Mouse (Mus musculus) intestine, postnatal 0 days (tissue): ENCODE measurements at regions not wholly inside any gene's neighbourhood (a gene's known extent, or its start where the extent isn't known, plus 50 kb on each side); places are given as distances from the start of the nearest gene placed in this dataset.

ENCODE experiments used
- ATAC-seq: fragments of 200-750 bp; cut with Nextera tagmentation; 2 replicates; pipeline ENCODE4 v1.8.0; 2017; ENCODE audit warnings: mild to moderate bottlenecking, moderate TSS enrichment, moderate library complexity
- H3K27ac ChIP-seq: fragments of 300-500 bp; sonication (generic); 2 replicates; pipeline ENCODE4 v1.5.1; 2014; ENCODE audit warnings: mild to moderate bottlenecking, low read depth, low read length, moderate library complexity
- H3K27me3 ChIP-seq: fragments of 300-500 bp; sonication (generic); replicated peaks from 2 replicates; pipeline ENCODE4 v1.6.1; 2014; ENCODE audit warnings: low read length, mixed read lengths; ENCODE audit not compliant: control insufficient read depth, insufficient read depth
- H3K36me3 ChIP-seq: fragments of 300-500 bp; sonication (generic); 2 replicates; pipeline ENCODE4 v1.6.1; 2014; ENCODE audit warnings: mild to moderate bottlenecking, moderate library complexity; ENCODE audit not compliant: control insufficient read depth, insufficient read depth
- H3K4me1 ChIP-seq: fragments of 300-500 bp; sonication (generic); replicated peaks from 2 replicates; pipeline ENCODE4 v1.6.1; 2014; ENCODE audit warnings: antibody characterized with exemption, low read length, mixed read lengths; ENCODE audit not compliant: control insufficient read depth, insufficient read depth
- H3K4me2 ChIP-seq: fragments of 300-500 bp; sonication (generic); replicated peaks from 2 replicates; pipeline ENCODE4 v1.6.1; 2014; ENCODE audit warnings: low read depth, mild to moderate bottlenecking, moderate library complexity
- H3K4me3 ChIP-seq: fragments of 300-500 bp; sonication (generic); 2 replicates; pipeline ENCODE4 v1.5.1; 2014; ENCODE audit warnings: low read depth, low read length
- H3K9ac ChIP-seq: fragments of 300-500 bp; sonication (generic); 2 replicates; pipeline ENCODE4 v1.6.1; 2014; ENCODE audit warnings: mild to moderate bottlenecking, low read depth, low read length
- H3K9me3 ChIP-seq: fragments of 300-500 bp; sonication (generic); 2 replicates; pipeline ENCODE4 v1.6.1; 2016; ENCODE audit warnings: mixed run types; ENCODE audit not compliant: control insufficient read depth
- CTCF ChIP-seq: sonication (generic); IDR thresholded peaks from 2 replicates; pipeline ENCODE4 v1.5.1; 2016; ENCODE audit warnings: low read depth, mild to moderate bottlenecking, control low read depth, antibody characterized with exemption, moderate library complexity
- WGBS: fragments of 180-500 bp; shearing (Covaris S2); extraction: QIAGEN DNeasy Blood & Tissue Kit; methylation state at CpG from one replicate; pipeline ENCODE4 v1.1.7; 2014; 5-methylcytosine and 5-hydroxymethylcytosine counted together

GRCm38 (mm10) chr4:106200241-106200640 lies 115.8 kb upstream of the Usp24 start:
- no peaks in the 10 kb centered on the region for H3K27me3 ChIP-seq
- no peaks in the 10 kb centered on the region for H3K4me1 ChIP-seq
- H3K36me3 ChIP-seq = no peaks in the 10 kb centered on the region
- H3K4me3 ChIP-seq = no peak overlapping the region
- peak; percentile 70 for ATAC-seq
- no peak overlapping the region for H3K27ac ChIP-seq
- WGBS = 29% methylated on average over 6 of the region's 6 CpGs
- H3K9ac ChIP-seq = no peak overlapping the region
- H3K4me2 ChIP-seq = peak overlapping the region; percentile 22; the same call in 1 of the 2 replicates
- H3K9me3 ChIP-seq = no peaks in the 10 kb centered on the region
- TF ChIP-seq CTCF = no peak

GRCm38 (mm10) chr4:106202554-106202953 lies 113.5 kb upstream of the Usp24 start:
- H3K4me3 ChIP-seq = no peak overlapping the region
- ATAC-seq = no peak
- H3K36me3 ChIP-seq = no peaks in the 10 kb centered on the region
- H3K9me3 ChIP-seq = no peaks in the 10 kb centered on the region
- no peaks in the 10 kb centered on the region for H3K4me1 ChIP-seq
- 62% methylated on average over 3 of the region's 3 CpGs for WGBS
- H3K27ac ChIP-seq = no peak overlapping the region
- no peaks in the 10 kb centered on the region for H3K27me3 ChIP-seq
- TF ChIP-seq CTCF = no peak
- H3K9ac ChIP-seq = no peak overlapping the region
- H3K4me2 ChIP-seq = no peak overlapping the region

GRCm38 (mm10) chr4:106205200-106205599 lies 110.8 kb upstream of the Usp24 start:
- H3K36me3 ChIP-seq = no peaks in the 10 kb centered on the region
- H3K4me2 ChIP-seq = no peak overlapping the region
- 77% methylated on average over 2 of the region's 2 CpGs for WGBS
- H3K9me3 ChIP-seq = no peaks in the 10 kb centered on the region
- H3K4me1 ChIP-seq = no peaks in the 10 kb centered on the region
- H3K27ac ChIP-seq = no peak overlapping the region
- no peak overlapping the region for H3K9ac ChIP-seq
- H3K27me3 ChIP-seq = no peaks in the 10 kb centered on the region
- no peak overlapping the region for H3K4me3 ChIP-seq
- no peak for TF ChIP-seq CTCF
- ATAC-seq = no peak

GRCm38 (mm10) chr4:106206023-106206422 lies 110.0 kb upstream of the Usp24 start:
- peak; percentile 16; the same call in 1 of the 2 replicates for TF ChIP-seq CTCF
- H3K27me3 ChIP-seq = no peaks in the 10 kb centered on the region
- H3K9ac ChIP-seq = no peak overlapping the region
- ATAC-seq = no peak
- H3K4me3 ChIP-seq = no peak overlapping the region
- no peaks in the 10 kb centered on the region for H3K9me3 ChIP-seq
- no peak overlapping the region for H3K4me2 ChIP-seq
- H3K4me1 ChIP-seq = no peaks in the 10 kb centered on the region
- H3K27ac ChIP-seq = no peak overlapping the region
- 71% methylated on average over 2 of the region's 2 CpGs for WGBS
- no peaks in the 10 kb centered on the region for H3K36me3 ChIP-seq

GRCm38 (mm10) chr4:106209465-106209864 lies 106.5 kb upstream of the Usp24 start:
- no peak for ATAC-seq
- WGBS = 78% methylated on average over 11 of the region's 11 CpGs
- no peak overlapping the region for H3K4me3 ChIP-seq
- no peak overlapping the region for H3K9ac ChIP-seq
- no peaks in the 10 kb centered on the region for H3K27me3 ChIP-seq
- no peaks in the 10 kb centered on the region for H3K36me3 ChIP-seq
- no peak for TF ChIP-seq CTCF
- H3K4me2 ChIP-seq = no peak overlapping the region
- no peaks in the 10 kb centered on the region for H3K9me3 ChIP-seq
- no peaks in the 10 kb centered on the region for H3K4me1 ChIP-seq
- no peak overlapping the region for H3K27ac ChIP-seq

- peak; percentile 64 for TF ChIP-seq CTCF
- H3K27me3 ChIP-seq = no peaks in the 10 kb centered on the region
- H3K4me1 ChIP-seq = no peaks in the 10 kb centered on the region
- ATAC-seq = no peak
- no peak overlapping the region for H3K4me2 ChIP-seq
- no peaks in the 10 kb centered on the region for H3K9me3 ChIP-seq
- H3K27ac ChIP-seq = no peak overlapping the region
- no peak overlapping the region for H3K4me3 ChIP-seq
- no peaks in the 10 kb centered on the region for H3K36me3 ChIP-seq
- WGBS = 97% methylated on average over 1 of the region's 1 CpGs
- H3K9ac ChIP-seq = no peak overlapping the region
Measured at GRCm38 (mm10) chr4:106209975-106210374, 106.0 kb upstream of the Usp24 start.

GRCm38 (mm10) chr4:106214170-106214569 lies 101.8 kb upstream of the Usp24 start:
- TF ChIP-seq CTCF = no peak
- no peak for ATAC-seq
- no peaks in the 10 kb centered on the region for H3K9me3 ChIP-seq
- H3K9ac ChIP-seq = no peak overlapping the region
- no peak overlapping the region for H3K4me3 ChIP-seq
- 80% methylated on average over 5 of the region's 5 CpGs for WGBS
- H3K36me3 ChIP-seq = no peaks in the 10 kb centered on the region
- no peaks in the 10 kb centered on the region for H3K27me3 ChIP-seq
- H3K4me2 ChIP-seq = no peak overlapping the region
- no peak overlapping the region for H3K27ac ChIP-seq
- H3K4me1 ChIP-seq = no peaks in the 10 kb centered on the region
